Mouse (Mus musculus) thymus, adult 2 months (tissue): ENCODE results near the gene Pla2g4e.

Source experiments
- CTCF ChIP-seq: fragments of 200-500 bp; IDR thresholded peaks from 2 replicates; pipeline ENCODE4 v1.5.1; 2012; ENCODE audit warnings: mild to moderate bottlenecking, control low read depth, low read length, moderate library complexity, borderline replicate concordance; ENCODE audit not compliant: control insufficient read depth, poor library complexity, insufficient read depth; ENCODE audit errors: extremely low read depth
- POLR2A ChIP-seq: fragments of 200-500 bp; IDR thresholded peaks from 2 replicates; pipeline ENCODE4 v1.6.1; 2012; ENCODE audit warnings: mild to moderate bottlenecking, low read length, control low read depth, moderate library complexity; ENCODE audit not compliant: control insufficient read depth, poor library complexity, insufficient read depth; ENCODE audit errors: extremely low read depth

GRCm38 (mm10) chr2:120237784-120238183 is 7.4 kb downstream of the Pla2g4e start:
- TF ChIP-seq CTCF: no peak
- no peak for TF ChIP-seq POLR2A
